Comparison of ENCODE assay signal across 8 mouse cellular contexts in the genomic region with DNA sequence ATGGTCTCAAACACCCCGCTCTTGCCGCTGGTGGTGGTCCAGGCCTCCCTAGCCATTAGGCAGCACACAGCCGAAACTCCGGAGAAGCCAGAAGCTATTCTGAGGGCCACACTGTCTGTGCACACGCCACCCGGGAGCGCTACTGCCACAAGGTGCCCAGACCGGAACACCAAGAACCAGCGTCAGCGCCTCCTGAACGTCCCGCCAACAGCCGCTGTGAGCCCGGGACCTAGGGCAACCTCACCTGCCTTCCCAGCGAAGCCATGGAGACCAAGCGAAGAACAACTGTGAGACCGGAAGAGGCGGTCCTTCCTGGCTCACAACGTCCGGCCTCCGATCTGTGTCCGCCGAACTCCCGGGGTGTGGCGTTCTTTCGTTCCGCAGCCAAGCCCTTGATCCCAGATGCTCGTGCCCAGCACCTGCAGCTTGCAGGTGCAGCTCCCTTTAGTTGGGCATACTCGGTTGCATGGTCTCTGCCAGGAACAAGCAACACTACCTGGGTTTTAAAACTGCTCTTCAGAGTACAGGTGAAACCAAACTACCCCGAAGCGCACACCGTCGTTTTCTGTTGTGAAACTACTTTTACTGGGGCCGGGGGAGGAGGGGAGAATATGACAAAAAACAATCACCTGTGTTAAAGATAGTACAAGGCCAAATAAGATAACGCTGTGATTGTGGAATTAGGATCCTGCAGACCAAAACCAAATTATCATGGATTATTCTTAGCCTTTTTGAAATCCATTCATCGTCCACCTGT. TPM values are rescaled to one million over a fixed set of nuclear protein-coding genes. Genes with fewer than 3 reads are reported as not detected.
DNase-seq lines count a peak whose midpoint lies in the region; ATAC-seq lines count a peak whose summit lies in the region.

Mterf4 (minus strand) TSS at position 335 of the 757 bp plus-strand sequence.

- H3K9me3 ChIP-seq in embryonic facial prominence, embryonic 11.5 days (replicated peaks; ENCODE audit: control insufficient read depth, low read length) = no peaks in the 10 kb centered on the region
- no peaks in the 10 kb centered on the region for H3K9me3 ChIP-seq in limb, embryonic 10.5 days (replicated peaks)
- no peaks in the 10 kb centered on the region for H3K9me3 ChIP-seq in midbrain, embryonic 13.5 days

- peak within 1 kb of the TSS; percentile 75 for H3K4me2 ChIP-seq in embryonic facial prominence, embryonic 11.5 days (ENCODE audit: low read depth, low read length)
- H3K4me2 ChIP-seq in midbrain, embryonic 13.5 days (replicated peaks) = peak within 1 kb of the TSS; percentile 82

- peak within 1 kb of the TSS; percentile 85 for H3K4me3 ChIP-seq in embryonic facial prominence, embryonic 11.5 days (ENCODE audit: low read depth, low read length)
- peak within 1 kb of the TSS; percentile 84 for H3K4me3 ChIP-seq in limb, embryonic 10.5 days
- peak within 1 kb of the TSS; percentile 91 for H3K4me3 ChIP-seq in midbrain, embryonic 13.5 days (replicated peaks)

- no peaks in the 10 kb centered on the region for H3K4me1 ChIP-seq in embryonic facial prominence, embryonic 11.5 days (ENCODE audit: control insufficient read depth, insufficient read depth, low read length)
- H3K4me1 ChIP-seq in limb, embryonic 10.5 days = peaks cover 10% of the 10 kb centered on the region
- H3K4me1 ChIP-seq in midbrain, embryonic 13.5 days (replicated peaks) = peaks cover 23% of the 10 kb centered on the region

- 0 out of 2 replicates have a peak within 1 kb of the TSS, but pooled peaks have one; percentile 20 for H3K27ac ChIP-seq in embryonic facial prominence, embryonic 11.5 days (replicated peaks; ENCODE audit: low read depth, low read length)
- H3K27ac ChIP-seq in limb, embryonic 10.5 days = peak within 1 kb of the TSS; percentile 84
- peak within 1 kb of the TSS; percentile 51 for H3K27ac ChIP-seq in midbrain, embryonic 13.5 days

- peak; percentile 88 for ATAC-seq in embryonic facial prominence, embryonic 11.5 days (replicated peaks; ENCODE audit: insufficient number of reproducible peaks, low FRiP score, low TSS enrichment, low read depth)
- peak; percentile 99 for ATAC-seq in granulocyte monocyte progenitor cell, adult 5-6 weeks (replicated peaks; ENCODE audit: poor library complexity, severe bottlenecking)
- peak; percentile 97 for ATAC-seq in midbrain, embryonic 13.5 days

- peaks cover 6% of the 10 kb centered on the region for H3K36me3 ChIP-seq in embryonic facial prominence, embryonic 11.5 days (replicated peaks; ENCODE audit: control insufficient read depth, insufficient read depth, low read depth, low read length)
- peaks cover 75% of the 10 kb centered on the region for H3K36me3 ChIP-seq in limb, embryonic 10.5 days
- H3K36me3 ChIP-seq in midbrain, embryonic 13.5 days = peaks cover 50% of the 10 kb centered on the region

- H3K27me3 ChIP-seq in embryonic facial prominence, embryonic 11.5 days (ENCODE audit: control insufficient read depth, insufficient read depth, low read length) = no peaks in the 10 kb centered on the region
- no peaks in the 10 kb centered on the region for H3K27me3 ChIP-seq in limb, embryonic 10.5 days (ENCODE audit: low read depth, poor library complexity, severe bottlenecking)
- no peaks in the 10 kb centered on the region for H3K27me3 ChIP-seq in midbrain, embryonic 13.5 days

- peak within 1 kb of the TSS; percentile 85 for H3K9ac ChIP-seq in embryonic facial prominence, embryonic 11.5 days (replicated peaks; ENCODE audit: low read length)
- peak within 1 kb of the TSS; percentile 86 for H3K9ac ChIP-seq in midbrain, embryonic 13.5 days (replicated peaks)

- 8% methylated on average over 36 of the region's 36 CpGs for WGBS in embryonic facial prominence, embryonic 11.5 days
- WGBS in limb, embryonic 10.5 days = 10% methylated on average over 36 of the region's 36 CpGs
- WGBS in midbrain, embryonic 13.5 days = 7% methylated on average over 36 of the region's 36 CpGs

- DNase-seq in urinary bladder, adult 18-20 months (ENCODE audit: low spot score in 2 of 2) = peak; percentile 61 to 73
- DNase-seq in urinary bladder, postnatal 10 days (ENCODE audit: low spot score) = no peak
- DNase-seq in embryonic facial prominence, embryonic 11.5 days (ENCODE audit: low spot score) = peak; percentile 89
- DNase-seq in kidney, adult 11 months = peak; percentile 75
- peak; percentile 88 for DNase-seq in limb, embryonic 10.5 days (ENCODE audit: low spot score)
- peak; percentile 61 for DNase-seq in spleen, adult 12 weeks (ENCODE audit: low spot score)

RNA-seq across cellular contexts. Expression of gene Mterf4, which starts in this region (rescaled TPM):
- 32.5 and 34.9 TPM in 2 replicates for polyA plus RNA-seq in embryonic facial prominence, embryonic 11.5 days (2014; fragmentation: Nextera tagmentation; extraction: Ambion mirVana)
- total RNA-seq in granulocyte monocyte progenitor cell, adult 5-6 weeks (2014; fragmentation: Nextera tagmentation) = 15.1 and 19.0 TPM in 2 replicates
- 13.3 and 22.9 TPM in 2 replicates for total RNA-seq in granulocyte monocyte progenitor cell, adult 5-6 weeks (2017)
- 39.4 and 44.2 TPM in 2 replicates for polyA plus RNA-seq in limb, embryonic 10.5 days (2016; fragmentation: Nextera tagmentation; extraction: Ambion mirVana)
- 37.3 and 37.9 TPM in 2 replicates for polyA plus RNA-seq in midbrain, embryonic 13.5 days (2015; fragmentation: Nextera tagmentation; extraction: Ambion mirVana)

Comparison
In these comparisons a context has a peak if more than half of its experiments do, and no peak if none do; other contexts are left out.
1. H3K27ac ChIP-seq: peak in every context shown above with its lines; median percentile 84 in limb, embryonic 10.5 days; 51 in midbrain, embryonic 13.5 days; 20 in embryonic facial prominence, embryonic 11.5 days.